In the genomic region with DNA sequence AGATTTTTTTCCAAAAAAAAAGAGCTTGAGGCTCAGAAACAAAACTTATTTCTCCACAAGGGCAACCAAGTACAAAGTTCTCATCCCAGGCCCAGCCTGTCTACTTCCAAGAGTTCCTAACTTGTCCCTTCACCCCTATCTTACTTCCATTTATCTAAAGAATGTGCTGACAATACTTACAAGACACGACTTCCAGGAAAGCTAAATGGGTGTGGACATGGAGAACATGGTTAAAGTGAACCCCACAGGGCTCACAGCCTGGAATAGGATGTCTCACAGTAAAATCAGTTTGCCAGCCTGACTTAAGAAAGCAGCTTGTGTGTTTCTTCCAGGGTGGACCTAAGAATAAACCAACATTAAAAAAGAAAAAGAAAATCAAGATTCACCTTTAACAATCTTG, we compare ENCODE assay signal across 16 mouse cellular contexts. TPM values are rescaled to one million over a fixed set of nuclear protein-coding genes. Genes with fewer than 3 reads are reported as not detected.
DNase-seq lines count a peak whose midpoint lies in the region; ATAC-seq and TF ChIP-seq lines count a peak whose summit lies in the region.
"Had no signal": no experiment of that assay in that cellular context is flagged by ENCODE, and none has a peak within 500 bp of the region (broad histone marks: within the 10 kb centered on the region; RNA-seq: fewer than 3 reads in every experiment).

No protein-coding gene starts in this region.

- ATAC-seq in midbrain, embryonic 11.5 days (ENCODE audit: low FRiP score): no peak
- ATAC-seq in midbrain, embryonic 13.5 days: no peak

- intact Hi-C loops in gastrocnemius, adult 2 months (cut with DNase I): loop anchor here (2.0 to 5.0 kb wide), 2 partner anchors 192 to 377 kb away; no protein-coding TSS in a partner anchor

- H3K9me3 ChIP-seq in midbrain, embryonic 11.5 days (ENCODE audit: control insufficient read depth, low read length): no peaks in the 10 kb centered on the region
- no peaks in the 10 kb centered on the region for H3K9me3 ChIP-seq in midbrain, embryonic 13.5 days
- H3K9me3 ChIP-seq: embryonic facial prominence, embryonic 10.5 days; embryonic facial prominence, embryonic 13.5 days; forebrain, embryonic 12.5 days; G1E; hindbrain, embryonic 12.5 days; hindbrain, embryonic 15.5 days had no signal

- TF ChIP-seq CTCF in gastrocnemius, adult 2 months (IDR thresholded peaks at IDR 0.05): no peak

- no peak overlapping the region for H3K4me2 ChIP-seq in midbrain, embryonic 11.5 days
- H3K4me2 ChIP-seq in midbrain, embryonic 13.5 days (replicated peaks): no peak overlapping the region
- H3K4me2 ChIP-seq: forebrain, embryonic 12.5 days; heart, embryonic 11.5 days; hindbrain, embryonic 12.5 days; hindbrain, embryonic 15.5 days had no signal

- no peaks in the 10 kb centered on the region for H3K36me3 ChIP-seq in midbrain, embryonic 11.5 days (ENCODE audit: control insufficient read depth, insufficient read depth, low read length)
- no peaks in the 10 kb centered on the region for H3K36me3 ChIP-seq in midbrain, embryonic 13.5 days
- H3K36me3 ChIP-seq: embryonic facial prominence, embryonic 10.5 days; embryonic facial prominence, embryonic 13.5 days; forebrain, embryonic 12.5 days; G1E; hindbrain, embryonic 12.5 days; hindbrain, embryonic 15.5 days had no signal

- no peaks in the 10 kb centered on the region for H3K27me3 ChIP-seq in midbrain, embryonic 11.5 days (ENCODE audit: control insufficient read depth, insufficient read depth, low read length)
- peaks cover 4% of the 10 kb centered on the region; the same call in 1 of the 2 replicates for H3K27me3 ChIP-seq in midbrain, embryonic 13.5 days
- H3K27me3 ChIP-seq: CH12.LX; forebrain, embryonic 12.5 days; hindbrain, embryonic 12.5 days; hindbrain, embryonic 15.5 days had no signal

- H3K4me3 ChIP-seq in gastrocnemius, adult 2 months: no peak overlapping the region
- no peak overlapping the region for H3K4me3 ChIP-seq in midbrain, embryonic 11.5 days (ENCODE audit: low read depth, low read length)
- no peak overlapping the region for H3K4me3 ChIP-seq in midbrain, embryonic 13.5 days (replicated peaks)
- H3K4me3 ChIP-seq in brown adipose tissue, adult 24 weeks (ENCODE audit: insufficient read depth, low read depth, low read length): no peak overlapping the region
- H3K4me3 ChIP-seq: embryonic facial prominence, embryonic 10.5 days; embryonic facial prominence, embryonic 13.5 days; forebrain, embryonic 12.5 days; heart, adult 2 months; hindbrain, embryonic 12.5 days; hindbrain, embryonic 15.5 days had no signal

- no peaks in the 10 kb centered on the region for H3K4me1 ChIP-seq in midbrain, embryonic 11.5 days (ENCODE audit: control insufficient read depth, insufficient read depth, low read length)
- 0 out of 2 replicates have a peak, but pooled peaks cover 2% of the 10 kb centered on the region for H3K4me1 ChIP-seq in midbrain, embryonic 13.5 days (replicated peaks)
- peaks cover 5% of the 10 kb centered on the region for H3K4me1 ChIP-seq in brown adipose tissue, adult 24 weeks (ENCODE audit: control insufficient read depth, insufficient read depth, insufficient read length, low read length)
- H3K4me1 ChIP-seq: forebrain, embryonic 12.5 days; hindbrain, embryonic 12.5 days; hindbrain, embryonic 15.5 days had no signal

- no peak overlapping the region for H3K9ac ChIP-seq in midbrain, embryonic 11.5 days (ENCODE audit: low read length)
- no peak overlapping the region for H3K9ac ChIP-seq in midbrain, embryonic 13.5 days (replicated peaks)
- H3K9ac ChIP-seq: embryonic facial prominence, embryonic 13.5 days; forebrain, embryonic 12.5 days; forebrain, postnatal 0 days; hindbrain, embryonic 12.5 days; hindbrain, embryonic 15.5 days had no signal

- 76% methylated on average over 1 of the region's 1 CpGs for WGBS in midbrain, embryonic 11.5 days
- WGBS in midbrain, embryonic 13.5 days: 71% methylated on average over 1 of the region's 1 CpGs

- DNase-seq in gastrocnemius, adult 2 months: no peak
- DNase-seq in gastrocnemius, postnatal 25 days: no peak
- peak; percentile 77 for DNase-seq in midbrain, embryonic 11.5 days (ENCODE audit: low spot score, missing footprints)
- DNase-seq in T-cell, adult 2 months (ENCODE audit: low spot score): no peak

- peak overlapping the region; percentile 85 for H3K27ac ChIP-seq in gastrocnemius, adult 2 months
- no peak overlapping the region for H3K27ac ChIP-seq in midbrain, embryonic 11.5 days (ENCODE audit: low read depth, low read length)
- H3K27ac ChIP-seq in midbrain, embryonic 13.5 days: no peak overlapping the region
- 0 out of 2 replicates have a peak overlapping the region, but pooled peaks have one; percentile 1 for H3K27ac ChIP-seq in brown adipose tissue, adult 24 weeks (replicated peaks; ENCODE audit: low read depth, low read length)
- H3K27ac ChIP-seq: embryonic facial prominence, embryonic 10.5 days; embryonic facial prominence, embryonic 13.5 days; forebrain, embryonic 12.5 days; heart, adult 2 months; hindbrain, embryonic 12.5 days; hindbrain, embryonic 15.5 days had no signal

RNA-seq across cellular contexts. Expression of a gene that starts 7.2 kb away (rescaled TPM):
- 1,000 to 10,000 TPM; 1,122 to 2,421 TPM for total RNA-seq in gastrocnemius, adult 2 months (2021)
- 1,000 to 10,000 TPM in 1 of 2 experiments, 100 to 1,000 TPM in 1; 650 to 1,312 TPM for total RNA-seq in gastrocnemius, postnatal 25 days (2021)
- polyA plus RNA-seq in midbrain, embryonic 11.5 days (2014; fragmentation: Nextera tagmentation; extraction: Ambion mirVana): 3.5 and 3.9 TPM in 2 replicates
- polyA plus RNA-seq in midbrain, embryonic 13.5 days (2015; fragmentation: Nextera tagmentation; extraction: Ambion mirVana): 1.5 TPM in 2 replicates
- polyA plus RNA-seq in brown adipose tissue, adult 24 weeks (2012; ENCODE audit: insufficient read depth, insufficient read length, missing spikeins): 5,717 and 6,809 TPM in 2 replicates

RNA-seq across cellular contexts. Expression of a gene that starts 15.5 kb away (rescaled TPM):
- 10 to 100 TPM; 12.8 to 20.3 TPM for total RNA-seq in gastrocnemius, adult 2 months (2021)
- total RNA-seq in gastrocnemius, postnatal 25 days (2021): 10 to 100 TPM in 1 of 2 experiments, 1 to 10 TPM in 1; 7.8 to 13.2 TPM
- polyA plus RNA-seq in midbrain, embryonic 11.5 days (2014; fragmentation: Nextera tagmentation; extraction: Ambion mirVana): 108 and 118 TPM in 2 replicates
- polyA plus RNA-seq in midbrain, embryonic 13.5 days (2015; fragmentation: Nextera tagmentation; extraction: Ambion mirVana): 20.3 and 22.0 TPM in 2 replicates
- polyA plus RNA-seq in brown adipose tissue, adult 24 weeks (2012; ENCODE audit: insufficient read depth, insufficient read length, missing spikeins): 16.9 and 19.2 TPM in 2 replicates

Comparison
In these comparisons a context has a peak if more than half of its experiments do, and no peak if none do; other contexts are left out.
1. H3K27ac ChIP-seq: peak in gastrocnemius, adult 2 months (single experiment) and brown adipose tissue, adult 24 weeks (single experiment); none in midbrain, embryonic 11.5 days (single experiment) and midbrain, embryonic 13.5 days (single experiment).
2. RNA of a gene that starts 7.2 kb away (polyA plus RNA-seq): 5,717 to 6,809 TPM in brown adipose tissue, adult 24 weeks; 3.5 to 3.9 TPM in midbrain, embryonic 11.5 days and 1.5 TPM in midbrain, embryonic 13.5 days; every median in the first group is over 1,000 times any median in the second.